Mouse (Mus musculus): ENCODE measurements around the gene Ptbp1.

GRCm38 (mm10) chr10:79886054-79886453, 31.8 kb downstream of the Ptbp1 start, which contains the start of gene Elane:
- TF ChIP-seq CTCF (IDR thresholded peaks at IDR 0.05; ENCODE audit: control insufficient read depth, insufficient read depth, low read length) = no peak
- TF ChIP-seq POLR2A (IDR thresholded peaks at IDR 0.05; ENCODE audit: borderline replicate concordance, control insufficient read depth, low read depth, low read length) = no peak
